Mouse (Mus musculus): ENCODE results near the gene Trpv2. TPM values are rescaled to one million over a fixed set of nuclear protein-coding genes. Genes with fewer than 3 reads are reported as not detected.

Trpv2 gene
- polyA plus RNA-seq, 1 experiment from 2014 or later: 12.7 TPM

- no peaks in the 10 kb centered on the region for H3K27me3 ChIP-seq
- H3K9ac ChIP-seq (replicated peaks): peak overlapping the region; percentile 39; the same call in 1 of the 2 replicates
- no peak for ATAC-seq (ENCODE audit: low FRiP score, low read depth)
- H3K4me1 ChIP-seq: peaks cover 39% of the 10 kb centered on the region
- H3K27ac ChIP-seq (replicated peaks): peak overlapping the region; percentile 54
- whole genome bisulfite sequencing: 73% methylated on average over 10 of the region's 10 CpGs
- H3K4me2 ChIP-seq (replicated peaks): peak overlapping the region; percentile 88
- H3K36me3 ChIP-seq: peaks cover 64% of the 10 kb centered on the region
- no peak overlapping the region for H3K4me3 ChIP-seq
- no peaks in the 10 kb centered on the region for H3K9me3 ChIP-seq
Observed at GRCm38 (mm10) chr11:62606299-62607169, 32.2 kb downstream of the Trpv2 start.

- Histone ChIP-seq H3K4me1 (peaks cover 38% of the 10 kb centered on the region), H3K9me3 (no peaks in the 10 kb centered on the region), H3K27ac (replicated peaks) (peak overlapping the region; percentile 54; the same call in 1 of the 2 replicates), H3K4me2 (replicated peaks) (no peak overlapping the region), H3K4me3 (no peak overlapping the region), H3K9ac (replicated peaks) (no peak overlapping the region), H3K36me3 (peaks cover 64% of the 10 kb centered on the region), H3K27me3 (no peaks in the 10 kb centered on the region)
- 68% methylated on average over 10 of the region's 10 CpGs for WGBS
- no peak for ATAC-seq (ENCODE audit: low FRiP score, low read depth)
Observed at GRCm38 (mm10) chr11:62607170-62607951, 33.1 kb downstream of the Trpv2 start.

DNA sequence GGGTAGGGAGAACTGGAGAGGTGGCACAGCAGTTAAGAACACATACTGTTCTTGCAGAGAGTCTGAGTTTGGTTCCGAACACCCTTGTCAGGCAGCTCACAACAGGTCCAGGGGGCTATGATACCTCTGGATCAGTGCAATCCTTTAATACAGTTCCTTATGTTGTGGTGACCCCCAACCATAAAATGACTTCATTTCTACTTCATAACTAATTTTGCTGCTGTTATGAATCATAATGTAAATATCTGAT lies 33.6 kb downstream of the Trpv2 start:
- no peak overlapping the region for H3K27ac ChIP-seq (replicated peaks)
- H3K27me3 ChIP-seq: no peaks in the 10 kb centered on the region
- peaks cover 64% of the 10 kb centered on the region for H3K36me3 ChIP-seq
- WGBS: 97% methylated on average over 1 of the region's 1 CpGs
- ATAC-seq (ENCODE audit: low FRiP score, low read depth): no peak
- peaks cover 44% of the 10 kb centered on the region for H3K4me1 ChIP-seq
- no peaks in the 10 kb centered on the region for H3K9me3 ChIP-seq
- H3K4me3 ChIP-seq: no peak overlapping the region
- no peak overlapping the region for H3K4me2 ChIP-seq (replicated peaks)
- no peak overlapping the region for H3K9ac ChIP-seq (replicated peaks)

DNA sequence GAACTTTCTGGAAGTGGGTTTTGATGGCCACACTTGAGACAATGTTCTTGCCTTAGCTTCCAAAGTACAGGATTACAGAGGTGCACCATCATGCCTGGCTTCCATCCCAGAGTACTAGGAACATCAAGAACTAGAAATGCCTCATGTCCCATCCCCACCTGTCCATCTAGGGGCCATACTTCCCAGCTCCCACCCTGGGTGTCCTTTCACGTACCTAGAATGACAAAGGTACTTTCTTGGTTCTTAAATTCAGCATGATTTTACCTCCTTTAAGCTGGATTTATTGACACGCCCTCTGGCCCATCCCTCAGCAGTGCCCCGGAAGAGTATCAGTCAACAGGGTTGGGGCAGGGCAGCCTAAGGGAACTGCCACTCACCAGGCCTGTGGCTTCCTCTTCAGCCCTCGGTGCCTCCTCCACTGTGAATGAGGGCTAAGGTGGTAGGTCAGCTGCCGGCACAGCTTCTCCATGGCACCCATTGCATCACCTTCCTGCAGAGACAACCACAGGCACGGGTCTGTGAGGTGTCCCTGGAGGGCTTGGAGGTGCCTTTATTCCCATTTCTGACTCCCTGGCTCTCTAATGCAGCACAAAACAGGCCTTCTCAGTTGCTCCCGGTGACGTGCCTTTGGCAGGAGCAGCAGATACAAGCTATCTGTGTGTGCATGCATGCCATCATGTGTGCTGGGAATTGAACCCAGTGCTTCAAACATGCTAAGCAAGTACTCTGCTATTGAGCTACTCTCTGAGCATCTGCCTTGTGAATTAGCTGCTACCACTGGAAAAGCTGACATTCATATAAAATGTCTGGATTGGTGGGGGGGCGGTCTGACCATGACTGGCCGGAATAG lies 34.8 kb downstream of the Trpv2 start:
- Histone ChIP-seq H3K4me1 (peaks cover 45% of the 10 kb centered on the region), H3K9me3 (no peaks in the 10 kb centered on the region), H3K27me3 (no peaks in the 10 kb centered on the region), H3K27ac (replicated peaks) (no peak overlapping the region), H3K9ac (replicated peaks) (no peak overlapping the region), H3K4me2 (replicated peaks) (no peak overlapping the region), H3K4me3 (no peak overlapping the region), H3K36me3 (peaks cover 64% of the 10 kb centered on the region)
- ATAC-seq (ENCODE audit: low FRiP score, low read depth): no peak
- 84% methylated on average over 10 of the region's 10 CpGs for WGBS

DNA sequence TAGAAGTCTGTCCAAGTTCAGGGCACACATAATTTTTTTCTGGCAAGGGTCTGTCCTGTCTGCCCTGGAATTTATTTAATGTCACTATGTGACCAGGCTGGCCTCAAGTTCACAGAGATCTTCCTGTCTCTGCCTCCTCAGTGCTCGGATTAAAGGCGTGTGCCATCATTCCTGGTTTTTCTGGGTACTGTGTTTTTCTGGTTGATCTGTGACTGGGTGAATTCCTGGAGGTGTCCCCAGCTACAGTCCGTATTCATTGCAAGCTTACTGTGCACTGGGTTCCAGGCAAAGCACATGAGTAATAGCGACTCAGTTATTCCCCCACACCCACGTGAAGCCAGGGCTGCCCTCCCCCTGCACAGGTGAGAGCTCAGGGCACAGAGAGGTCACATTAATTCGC lies 36.0 kb downstream of the Trpv2 start:
- no peak for ATAC-seq (ENCODE audit: low FRiP score, low read depth)
- peaks cover 51% of the 10 kb centered on the region for H3K36me3 ChIP-seq

DNA sequence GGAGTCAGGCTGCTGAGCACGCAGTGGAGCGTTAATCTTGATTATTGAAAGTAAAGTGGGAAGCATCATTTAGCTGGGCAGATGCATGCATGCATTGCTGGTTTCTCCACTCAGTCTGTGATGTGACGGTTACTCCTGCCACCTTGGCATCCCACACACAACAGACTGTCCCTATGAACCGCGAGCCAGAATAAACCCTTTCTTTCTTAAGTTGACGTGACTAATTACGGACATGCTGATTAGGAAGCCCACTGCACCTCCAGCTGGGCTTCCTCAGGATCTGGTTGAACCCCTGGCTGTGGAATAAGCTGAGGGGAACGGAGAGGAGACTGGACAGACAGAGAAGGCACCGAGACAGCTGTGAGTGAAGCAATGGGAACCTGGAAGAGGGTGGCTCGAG lies 38.3 kb downstream of the Trpv2 start:
- Histone ChIP-seq H3K36me3 (peaks cover 34% of the 10 kb centered on the region), H3K9me3 (no peaks in the 10 kb centered on the region), H3K4me2 (replicated peaks) (peak overlapping the region; percentile 44), H3K27me3 (no peaks in the 10 kb centered on the region), H3K4me3 (no peak overlapping the region), H3K9ac (replicated peaks) (peak overlapping the region; percentile 51; the same call in 1 of the 2 replicates), H3K4me1 (peaks cover 28% of the 10 kb centered on the region), H3K27ac (replicated peaks) (peak overlapping the region; percentile 93)
- 57% methylated on average over 10 of the region's 10 CpGs for WGBS
- 0 out of 2 replicates have a peak, but pooled peaks have one; percentile 11 for ATAC-seq (ENCODE audit: low FRiP score, low read depth)

More for the DNA sequence above, 36.0 kb downstream of the Trpv2 start:
- Histone ChIP-seq H3K4me3 (no peak overlapping the region), H3K27me3 (no peaks in the 10 kb centered on the region), H3K27ac (replicated peaks) (no peak overlapping the region), H3K4me1 (peaks cover 42% of the 10 kb centered on the region), H3K4me2 (replicated peaks) (no peak overlapping the region), H3K9me3 (no peaks in the 10 kb centered on the region), H3K9ac (replicated peaks) (no peak overlapping the region)
- 89% methylated on average over 6 of the region's 6 CpGs for WGBS

- 8% methylated on average over 19 of the region's 19 CpGs for WGBS
- peak; percentile 94 for ATAC-seq (ENCODE audit: low FRiP score, low read depth)
- Histone ChIP-seq H3K4me2 (replicated peaks) (peak overlapping the region; percentile 44), H3K27me3 (no peaks in the 10 kb centered on the region), H3K36me3 (peaks cover 28% of the 10 kb centered on the region), H3K4me3 (peak overlapping the region; percentile 18), H3K4me1 (peaks cover 28% of the 10 kb centered on the region), H3K27ac (replicated peaks) (peak overlapping the region; percentile 93), H3K9me3 (no peaks in the 10 kb centered on the region), H3K9ac (replicated peaks) (peak overlapping the region; percentile 51; the same call in 1 of the 2 replicates)
Observed at GRCm38 (mm10) chr11:62613657-62614365, 39.5 kb downstream of the Trpv2 start.

GRCm38 (mm10) chr11:62614876-62615410 lies 40.7 kb downstream of the Trpv2 start:
- Histone ChIP-seq H3K4me1 (peaks cover 28% of the 10 kb centered on the region), H3K36me3 (peaks cover 29% of the 10 kb centered on the region), H3K27me3 (no peaks in the 10 kb centered on the region), H3K4me2 (replicated peaks) (no peak overlapping the region), H3K9me3 (no peaks in the 10 kb centered on the region), H3K4me3 (no peak overlapping the region), H3K9ac (replicated peaks) (peak overlapping the region; percentile 45; the same call in 1 of the 2 replicates), H3K27ac (replicated peaks) (peak overlapping the region; percentile 93; the same call in 1 of the 2 replicates)
- no peak for ATAC-seq (ENCODE audit: low FRiP score, low read depth)
- 86% methylated on average over 8 of the region's 8 CpGs for WGBS

GRCm38 (mm10) chr11:62615456-62615855 lies 41.2 kb downstream of the Trpv2 start:
- WGBS: 93% methylated on average over 4 of the region's 4 CpGs
- Histone ChIP-seq H3K27me3 (no peaks in the 10 kb centered on the region), H3K4me1 (peaks cover 28% of the 10 kb centered on the region), H3K9ac (replicated peaks) (no peak overlapping the region), H3K9me3 (no peaks in the 10 kb centered on the region), H3K4me3 (no peak overlapping the region), H3K4me2 (replicated peaks) (no peak overlapping the region), H3K27ac (replicated peaks) (no peak overlapping the region), H3K36me3 (peaks cover 24% of the 10 kb centered on the region; the same call in 1 of the 2 replicates)
- no peak for ATAC-seq (ENCODE audit: low FRiP score, low read depth)

DNA sequence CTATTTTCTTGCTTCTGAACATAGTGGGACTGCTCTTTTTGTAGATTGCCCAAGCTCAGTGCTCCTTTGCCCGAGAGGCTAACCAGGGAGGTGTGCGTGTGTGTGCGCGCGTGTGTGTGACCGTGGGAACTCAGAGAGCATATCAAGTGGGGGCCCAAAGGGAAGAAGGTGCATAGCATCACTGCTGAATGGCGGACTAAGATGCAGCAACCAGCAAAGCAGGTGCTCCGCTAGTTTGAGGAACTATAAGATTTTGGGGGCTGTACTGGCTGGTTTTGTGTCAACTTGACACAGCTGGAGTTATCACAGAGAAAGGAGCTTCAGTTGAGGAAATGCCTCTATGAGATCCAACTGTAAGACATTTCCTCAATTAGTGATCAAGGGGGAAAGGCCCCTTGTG lies 46.8 kb downstream of the Trpv2 start:
- ATAC-seq (ENCODE audit: low FRiP score, low read depth): no peak

More for the DNA sequence above, 46.8 kb downstream of the Trpv2 start:
- Histone ChIP-seq H3K9me3 (no peaks in the 10 kb centered on the region), H3K4me1 (peaks cover 12% of the 10 kb centered on the region), H3K9ac (replicated peaks) (no peak overlapping the region), H3K27me3 (no peaks in the 10 kb centered on the region), H3K36me3 (peaks cover 21% of the 10 kb centered on the region; the same call in 1 of the 2 replicates), H3K27ac (replicated peaks) (no peak overlapping the region), H3K4me3 (no peak overlapping the region), H3K4me2 (replicated peaks) (no peak overlapping the region)
- 93% methylated on average over 8 of the region's 8 CpGs for WGBS
